Mouse (Mus musculus) layer of hippocampus, adult 11-12 months (tissue): ENCODE results near the gene Zfp831.
A peak's percentile ranks its signal among the peaks of the same experiment; 100 is the strongest.

Experiments used
- DNase-seq: peaks from one replicate; pipeline ENCODE4 v3.0.0; 2022; ENCODE audit warnings: low spot score

The Zfp831 gene

DNA sequence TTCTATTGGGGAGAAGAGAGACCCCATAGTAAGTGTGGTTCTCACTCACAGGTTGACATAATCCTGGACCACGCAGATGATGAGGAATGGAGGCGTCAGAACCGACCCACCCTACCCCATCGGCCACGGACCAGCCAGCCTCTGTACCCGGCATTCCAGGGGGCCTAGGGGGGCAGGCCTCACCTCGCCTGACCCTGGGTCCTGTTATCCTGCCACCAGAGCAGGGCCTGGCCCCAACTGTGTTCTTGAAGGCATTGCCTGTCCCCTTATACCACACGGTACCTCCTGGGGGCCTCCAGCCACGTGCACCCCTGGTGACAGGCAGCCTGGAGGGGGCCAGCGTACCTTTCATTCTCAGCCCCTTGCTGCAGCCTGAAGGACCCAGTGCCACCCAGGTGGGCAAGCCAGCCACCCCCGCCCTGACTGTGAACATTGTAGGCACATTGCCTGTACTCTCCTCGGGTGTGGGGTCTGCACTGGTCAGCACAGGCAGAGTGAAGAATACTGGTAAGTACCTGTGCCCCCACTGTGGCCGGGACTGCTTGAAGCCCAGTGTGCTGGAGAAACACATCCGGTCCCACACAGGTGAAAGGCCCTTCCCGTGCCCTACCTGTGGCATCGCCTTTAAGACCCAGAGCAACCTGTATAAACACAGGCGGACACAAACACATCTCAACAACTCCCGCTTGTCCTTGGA is at the start of gene Zfp831:
TSS of gene Zfp831 (plus strand) at position 87 of the 697 bp plus-strand sequence.
- no peak for DNase-seq

DNA sequence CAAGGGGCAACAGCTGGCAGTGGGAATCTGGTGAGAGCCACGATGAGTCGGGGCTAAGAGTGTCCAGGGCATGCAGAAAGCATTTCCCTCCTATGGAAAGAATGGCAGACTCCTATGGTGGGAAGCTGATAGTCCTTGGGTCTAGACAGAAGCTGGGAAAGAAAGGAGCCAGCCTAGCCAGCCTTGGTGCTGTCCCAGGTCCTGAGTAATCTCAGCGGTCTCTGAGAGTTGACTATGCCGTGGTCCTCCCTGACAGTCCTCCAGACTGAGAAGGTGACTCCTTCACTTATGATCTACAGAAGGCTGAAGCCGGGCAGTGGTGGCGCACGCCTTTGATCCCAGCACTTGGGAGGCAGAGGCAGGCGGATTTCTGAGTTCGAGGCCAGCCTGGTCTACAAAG is 48.4 kb upstream of the Zfp831 start:
- DNase-seq = no peak

DNA sequence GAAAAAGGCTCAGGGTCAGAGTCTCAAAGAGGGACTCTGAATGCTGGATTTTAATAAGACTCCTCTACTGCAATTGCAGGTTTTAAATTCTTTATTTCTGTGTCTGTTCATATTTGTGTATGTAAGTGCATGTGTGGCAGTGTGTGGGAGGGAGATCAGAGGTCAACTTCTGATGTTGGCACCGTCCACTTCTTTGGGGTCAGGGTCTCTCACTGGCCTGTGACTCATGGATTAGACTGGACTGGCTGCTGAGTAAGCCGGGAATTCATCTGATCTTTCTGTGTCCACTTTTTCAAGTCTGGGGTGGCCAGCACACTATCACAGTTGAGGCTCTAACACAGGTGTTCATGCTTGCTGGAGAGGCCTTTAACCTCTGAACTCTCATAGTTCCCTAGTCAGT is 47.7 kb upstream of the Zfp831 start:
- no peak for DNase-seq

DNA sequence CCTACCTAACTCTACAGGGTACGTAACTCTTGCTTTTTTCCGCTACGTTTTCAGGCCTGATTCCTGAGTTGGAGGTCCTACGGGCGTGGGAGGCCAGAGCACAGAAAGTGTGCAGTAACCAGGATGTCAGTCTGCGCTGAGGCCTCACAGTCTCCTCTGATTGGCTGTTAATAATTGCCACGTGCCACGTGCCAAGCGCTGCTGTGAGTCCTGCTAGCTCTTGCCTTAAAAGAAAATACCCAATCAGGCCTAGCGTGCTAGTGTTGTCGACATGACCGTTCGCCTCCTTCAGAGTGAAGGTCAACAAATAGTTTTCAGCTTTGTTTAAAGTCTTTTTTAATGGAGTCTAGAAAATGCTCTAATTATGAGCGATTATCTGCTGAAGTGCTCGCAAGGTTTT is 46.9 kb upstream of the Zfp831 start:
- DNase-seq = no peak

DNA sequence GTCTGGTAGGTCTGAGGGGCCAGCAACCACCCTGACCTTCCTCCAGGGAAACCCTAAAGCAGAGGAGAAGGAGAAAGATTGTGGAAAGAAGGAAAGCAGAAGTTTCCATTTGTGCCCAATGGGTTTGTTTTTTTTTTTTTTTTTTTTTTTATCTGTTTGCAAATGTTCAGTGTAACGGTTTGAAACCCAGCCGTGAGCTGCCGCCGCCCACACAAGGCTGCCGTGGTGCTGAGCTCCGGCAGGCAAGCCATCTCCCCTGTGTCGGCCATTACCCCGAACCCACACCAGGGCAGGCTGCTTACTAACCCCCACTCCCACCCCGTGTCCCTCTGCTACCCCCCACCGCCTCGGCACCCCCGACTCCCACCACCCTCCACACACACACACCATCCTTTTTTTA is 44.9 kb upstream of the Zfp831 start:
- peak; percentile 55 for DNase-seq

DNA sequence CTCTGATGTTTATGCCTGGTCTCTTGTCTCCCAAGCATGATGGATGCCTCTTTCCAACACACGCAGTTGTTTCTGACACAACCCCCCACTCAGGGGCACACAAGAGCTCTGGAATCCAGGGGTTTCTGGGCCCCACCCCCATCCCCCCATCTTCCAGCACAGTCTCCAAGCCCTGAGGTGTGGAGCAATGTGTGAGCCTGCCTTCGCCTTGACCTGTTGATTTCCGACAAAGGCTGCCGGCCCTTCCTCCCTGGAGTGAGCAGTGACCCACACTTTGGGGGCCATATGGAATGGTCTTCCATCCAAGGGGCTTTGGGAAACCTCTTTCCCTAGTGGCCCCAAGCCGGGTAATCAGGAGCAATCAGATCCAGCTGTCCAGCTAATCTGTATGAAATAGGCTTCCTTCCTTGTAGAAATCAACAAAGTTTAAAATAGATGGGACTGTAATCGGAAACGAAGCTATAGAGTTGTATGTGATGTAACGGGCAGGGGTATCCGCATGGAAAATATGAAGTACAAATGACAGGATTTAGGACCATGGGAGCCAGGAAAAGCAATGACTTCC is 44.2 kb upstream of the Zfp831 start:
- no peak for DNase-seq

DNA sequence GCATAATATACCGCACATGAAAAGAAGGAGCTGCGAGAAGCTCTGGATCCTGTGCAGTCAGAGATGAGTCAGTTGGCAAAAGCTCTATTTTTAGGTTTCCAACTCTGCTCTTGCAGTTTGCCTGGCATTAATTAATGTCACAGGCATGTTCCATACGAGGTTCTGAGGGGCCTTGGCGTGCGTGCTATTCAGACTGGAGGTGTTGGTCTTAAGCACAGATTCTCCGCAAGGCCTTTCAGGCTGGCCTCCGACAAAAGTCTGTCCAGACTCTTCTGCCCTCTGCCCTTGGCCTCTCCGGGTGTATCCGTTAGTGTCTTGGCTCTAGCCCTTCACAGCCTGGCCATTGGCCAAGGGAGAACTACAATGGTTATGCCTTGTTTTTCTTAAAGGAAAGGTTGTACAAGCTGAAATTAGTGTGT is 43.5 kb upstream of the Zfp831 start:
- DNase-seq = peak; percentile 47

DNA sequence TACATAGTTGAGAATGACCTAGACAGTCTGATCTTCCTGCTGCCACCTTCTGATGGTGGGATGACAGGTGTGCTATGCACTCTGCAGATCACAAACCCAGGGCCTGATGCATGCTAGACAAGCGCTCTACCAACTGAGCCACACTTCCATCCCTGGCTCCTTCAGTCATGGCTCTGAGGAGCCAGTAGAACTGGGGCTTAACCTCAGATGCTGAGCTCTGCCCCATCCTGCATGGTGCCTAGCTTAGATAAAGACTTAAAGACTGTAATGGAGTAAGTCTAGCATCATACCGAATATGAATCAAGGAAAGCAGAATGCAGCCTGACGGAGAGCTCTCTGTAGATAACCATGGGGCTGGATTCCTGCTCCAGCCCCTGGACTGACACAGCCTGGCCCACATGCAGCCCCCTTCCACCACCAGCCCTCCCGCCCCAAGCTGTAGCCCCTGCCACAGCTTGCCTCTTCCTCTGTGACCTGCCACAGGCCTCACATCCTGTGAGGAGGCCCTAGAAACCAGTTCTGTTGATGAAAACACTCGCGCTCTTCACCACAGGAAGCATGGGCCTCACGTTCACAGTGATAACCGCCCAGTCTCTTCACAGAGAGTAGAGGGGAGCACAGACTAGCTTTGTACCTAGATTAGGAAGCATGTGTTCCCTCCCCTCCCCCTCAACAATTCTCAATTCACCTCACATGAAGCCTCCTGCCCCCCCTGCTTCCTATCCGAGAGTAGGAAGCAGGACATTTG is 41.2 kb upstream of the Zfp831 start:
- no peak for DNase-seq

DNA sequence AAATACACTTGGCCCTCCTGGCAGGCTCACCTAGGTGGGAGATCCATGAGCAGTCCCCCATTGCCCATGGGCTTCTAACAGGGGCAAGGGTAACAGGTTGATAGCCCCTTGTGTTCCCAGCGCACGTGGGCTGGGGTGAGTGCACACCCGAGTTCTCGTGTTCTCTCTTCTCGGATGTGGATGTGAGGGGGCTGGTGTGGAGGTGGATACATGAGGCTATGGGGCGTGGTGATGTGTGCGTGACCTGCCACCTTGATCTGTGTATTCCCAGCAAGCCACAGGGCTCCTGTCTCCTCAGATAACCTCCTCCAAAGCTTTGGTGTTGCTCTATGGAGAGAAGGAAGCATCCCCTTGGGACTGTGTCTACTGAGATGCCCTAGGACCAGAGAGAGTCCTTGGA is 40.0 kb upstream of the Zfp831 start:
- DNase-seq = no peak

DNA sequence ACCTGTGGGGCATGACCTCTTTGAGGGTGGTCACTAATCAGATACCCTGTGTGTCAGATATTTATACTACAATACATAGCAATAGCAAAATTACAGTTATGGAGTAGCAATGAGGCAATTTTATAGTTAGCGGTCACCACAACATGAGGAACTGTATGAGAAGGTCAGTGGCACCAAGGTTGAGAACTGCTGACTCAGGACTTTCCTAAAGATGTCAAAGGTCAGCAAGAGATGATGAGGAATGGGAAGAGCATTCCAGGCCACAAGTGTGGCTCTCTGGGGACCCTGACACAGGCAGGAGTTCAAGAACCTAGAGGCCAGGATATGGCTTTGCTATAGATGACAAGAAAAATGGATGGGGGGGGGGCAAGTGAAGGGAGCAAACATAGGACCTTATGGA is 38.3 kb upstream of the Zfp831 start:
- no peak for DNase-seq

DNA sequence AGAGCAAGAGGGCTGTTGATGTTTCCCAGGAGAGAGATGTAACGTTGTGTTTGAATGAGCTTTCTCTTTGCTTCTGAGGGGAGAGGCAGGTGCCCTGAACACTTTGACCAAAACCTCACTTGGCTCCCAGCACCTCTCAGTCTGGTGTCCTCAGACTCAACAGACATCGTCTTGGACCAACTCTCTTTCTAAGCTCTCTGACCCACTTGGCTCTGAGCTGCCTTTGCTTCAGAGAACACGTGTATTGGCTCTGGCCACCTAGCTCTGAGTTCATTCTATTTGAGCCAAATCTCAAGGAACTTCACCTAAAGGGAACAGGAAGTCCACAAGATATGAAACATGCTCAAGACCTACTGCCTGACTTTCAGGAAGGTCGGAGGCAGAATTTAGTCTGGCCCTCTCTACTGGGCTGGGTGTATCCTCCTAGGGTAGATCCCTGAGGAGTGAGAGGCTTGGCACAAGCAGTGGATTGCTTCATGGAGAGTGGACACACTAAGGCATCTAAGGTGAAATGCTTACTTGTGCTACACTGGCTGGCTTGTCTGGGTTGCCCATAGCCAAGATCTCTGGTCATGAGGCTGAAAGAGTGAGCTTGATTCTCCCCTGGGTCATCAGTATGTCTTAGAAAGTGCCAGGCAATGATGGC is 37.8 kb upstream of the Zfp831 start:
- DNase-seq = no peak

DNA sequence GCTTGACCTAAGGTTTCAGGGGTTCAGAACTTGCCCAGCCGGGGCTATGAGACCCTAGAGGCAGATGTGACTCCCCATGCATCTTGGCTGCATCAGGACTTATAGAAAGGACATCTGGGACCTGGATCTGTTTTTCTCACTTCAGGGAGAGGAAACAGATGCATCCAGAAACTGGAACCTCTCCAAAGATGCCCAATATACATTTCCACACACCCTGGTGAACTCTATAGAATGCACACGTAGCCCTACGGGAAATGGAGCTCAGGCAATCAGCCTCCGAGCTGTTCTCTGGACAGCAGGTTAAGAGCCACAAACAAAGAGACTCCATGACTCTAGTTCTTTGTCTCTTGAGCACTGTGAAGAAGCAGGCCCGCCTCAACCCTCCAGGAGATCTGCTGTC is 37.0 kb upstream of the Zfp831 start:
- no peak for DNase-seq

DNA sequence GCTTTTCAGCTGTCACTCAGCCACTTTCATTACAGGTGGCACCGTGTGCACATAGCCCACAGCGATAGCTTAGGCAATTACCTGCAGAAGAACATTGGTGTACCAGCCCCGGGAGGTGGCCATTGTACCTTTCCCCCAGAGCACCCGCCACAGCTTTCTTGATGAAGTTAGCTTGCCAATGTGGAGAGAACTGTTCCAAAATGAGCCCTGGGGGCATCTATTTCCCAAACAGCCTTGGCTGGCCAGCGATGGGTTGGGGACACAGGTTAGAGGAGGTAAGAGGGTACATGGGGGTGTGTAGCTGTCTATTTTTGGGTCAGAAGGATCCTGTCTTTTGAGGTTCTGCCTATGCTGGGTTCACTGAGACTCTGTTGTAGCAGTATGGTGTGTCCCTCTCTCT is 33.4 kb upstream of the Zfp831 start:
- no peak for DNase-seq

DNA sequence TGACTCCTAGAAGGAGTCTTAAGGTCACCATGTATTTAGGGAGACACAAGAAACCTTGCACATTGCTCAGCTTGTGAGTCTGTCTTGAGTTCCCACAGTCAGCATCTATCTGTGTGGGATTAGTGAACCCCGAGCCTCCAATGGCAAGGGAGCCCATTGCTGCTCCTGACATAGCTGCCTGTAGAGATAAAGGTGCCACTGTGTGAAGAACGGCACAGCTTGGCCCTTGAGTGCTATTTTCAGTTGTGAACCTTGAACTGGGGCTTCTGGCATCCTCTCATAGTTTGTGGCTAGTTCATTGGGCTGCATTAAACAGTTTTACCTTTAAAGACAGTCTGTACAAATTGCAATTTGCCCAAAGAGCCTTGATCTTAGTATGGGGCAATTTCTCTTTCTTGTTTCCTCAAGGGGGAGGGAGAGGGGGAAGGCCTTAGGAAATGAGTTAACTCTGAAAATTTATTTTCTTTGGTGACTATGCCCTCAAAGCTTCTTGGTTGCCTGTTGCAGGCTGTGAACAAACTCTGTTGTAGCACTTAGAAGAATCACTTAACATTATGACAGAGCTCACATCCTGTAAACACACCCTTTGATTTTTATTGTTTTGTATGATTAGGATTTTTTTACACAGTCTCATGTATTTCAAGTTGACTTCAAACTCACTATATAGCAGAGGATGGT is 30.8 kb upstream of the Zfp831 start:
- DNase-seq = no peak

DNA sequence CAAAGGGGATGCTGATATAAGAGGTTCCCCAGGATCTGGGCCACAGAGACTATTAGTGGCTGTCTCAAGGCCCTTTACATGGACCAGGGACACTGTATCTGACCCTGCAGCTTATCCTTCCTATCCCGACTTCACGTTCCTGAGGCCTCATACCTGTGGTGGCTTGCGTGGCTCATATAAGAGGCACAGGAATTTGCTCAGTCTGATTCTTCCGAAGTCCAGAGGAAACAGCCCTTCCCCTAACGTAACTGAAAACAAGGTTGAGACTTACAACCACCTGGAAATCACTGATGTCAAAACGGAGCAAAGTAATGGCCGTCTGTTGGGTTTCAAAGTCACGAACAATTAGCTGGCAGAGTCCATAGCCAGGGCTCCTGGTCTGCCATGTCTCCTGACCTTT is 30.1 kb upstream of the Zfp831 start:
- DNase-seq = no peak

DNA sequence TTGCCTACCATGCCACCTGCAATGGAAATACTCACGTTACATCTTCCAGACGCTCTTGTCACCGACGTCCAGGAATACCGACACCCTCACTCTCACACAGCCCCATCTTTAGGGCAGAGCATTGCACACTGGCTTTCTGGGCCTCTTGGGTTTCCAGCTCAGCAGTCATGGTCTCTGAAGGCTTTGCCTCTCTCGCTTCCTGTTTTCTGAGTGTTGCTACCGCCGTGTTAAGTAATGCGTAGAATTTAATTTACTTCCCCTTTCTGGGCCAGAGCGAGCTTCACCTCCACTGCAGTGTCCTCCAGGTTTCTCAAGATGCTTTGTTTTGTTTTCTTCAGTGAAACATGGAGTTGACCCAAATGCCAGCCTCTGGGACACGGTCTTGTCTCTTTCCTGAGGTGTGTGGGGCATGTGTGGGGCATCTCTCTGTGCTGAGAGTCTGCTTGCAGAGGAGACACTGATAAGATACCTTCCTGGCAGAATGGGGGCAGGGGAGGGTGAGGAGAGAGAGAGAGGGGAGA is 29.4 kb upstream of the Zfp831 start:
- DNase-seq = no peak

DNA sequence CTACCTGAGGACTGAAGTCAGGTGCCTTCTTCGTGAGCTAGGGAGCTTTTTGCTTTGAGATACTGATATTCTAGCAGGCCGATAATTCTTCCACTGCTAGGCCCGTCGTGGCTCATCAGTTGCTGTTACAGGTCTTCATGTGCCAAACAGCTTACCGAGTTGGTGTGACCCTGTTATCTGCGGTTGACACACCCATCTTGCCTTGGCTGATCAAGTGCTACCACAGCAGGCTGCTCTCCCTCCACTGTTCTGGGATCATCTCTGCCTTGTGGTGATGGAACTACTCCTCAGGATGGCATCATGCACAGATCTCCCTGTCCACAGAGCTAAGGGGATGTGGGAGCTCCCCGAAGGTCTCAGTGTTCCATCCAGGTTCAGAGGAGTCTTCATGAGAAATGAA is 21.5 kb upstream of the Zfp831 start:
- DNase-seq = no peak

DNA sequence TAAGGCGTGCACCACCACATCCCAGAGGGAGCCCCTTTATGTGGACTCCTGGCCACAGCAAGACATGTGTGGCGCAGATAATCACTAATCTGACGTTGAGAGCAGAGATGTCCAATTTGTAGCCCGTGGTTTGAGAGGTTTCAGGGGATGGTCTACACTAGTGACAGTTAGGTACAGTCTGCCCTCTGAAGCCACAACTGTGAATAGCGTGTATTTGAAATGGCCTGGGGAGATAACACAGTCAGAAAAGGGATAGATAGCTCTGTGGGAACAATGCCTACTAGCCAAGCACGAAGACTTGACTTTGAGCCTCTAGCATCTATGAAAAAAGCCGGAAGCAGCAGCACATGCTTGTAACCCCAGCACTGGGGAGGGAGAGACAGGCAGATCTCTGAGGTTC is 18.9 kb upstream of the Zfp831 start:
- DNase-seq = no peak

DNA sequence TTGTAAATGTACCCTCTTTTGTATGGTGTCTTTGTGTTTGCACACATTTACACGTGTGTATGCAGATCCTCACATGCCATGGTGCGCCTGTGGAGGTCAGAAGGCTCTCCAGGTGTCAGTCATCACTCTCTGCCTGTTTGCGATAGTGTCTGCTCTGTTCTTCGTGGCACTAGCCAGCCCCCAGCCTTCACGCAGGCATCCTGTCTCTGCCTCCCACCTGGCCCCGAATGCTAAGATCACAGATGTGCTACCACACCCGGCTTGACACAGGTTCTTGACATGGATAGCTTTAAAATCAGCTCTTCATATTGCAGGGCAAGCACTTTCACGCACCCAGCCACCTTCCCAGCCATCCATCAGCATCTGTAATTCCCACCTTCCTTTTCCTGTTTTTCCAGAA is 16.3 kb upstream of the Zfp831 start:
- DNase-seq = no peak

DNA sequence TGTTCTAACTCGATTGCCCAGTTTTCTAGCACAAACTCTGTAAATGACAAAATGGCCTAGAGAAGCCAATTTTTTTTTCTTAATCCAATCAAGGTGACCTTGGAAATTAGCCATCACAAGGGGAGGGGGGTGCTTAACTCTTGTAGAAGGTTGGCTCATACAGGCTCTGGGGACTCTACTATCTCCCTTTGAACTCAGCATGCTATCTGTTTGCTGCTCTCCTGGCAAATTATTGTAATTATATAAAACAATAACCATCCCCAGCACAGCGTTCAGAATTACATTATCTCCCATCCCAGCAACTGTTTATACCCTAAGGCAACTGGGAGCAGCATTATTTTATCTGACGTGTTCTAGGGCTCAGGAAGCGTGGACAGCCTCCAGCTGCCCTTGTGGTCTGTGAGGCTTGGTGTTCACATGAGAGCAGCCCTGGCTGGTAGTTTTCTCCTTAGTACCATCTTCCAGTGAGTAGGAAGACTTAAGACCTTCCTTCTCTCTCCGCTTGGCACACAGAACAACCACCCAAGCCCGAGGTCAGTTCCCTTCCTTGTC is 14.0 kb upstream of the Zfp831 start:
- DNase-seq = no peak

DNA sequence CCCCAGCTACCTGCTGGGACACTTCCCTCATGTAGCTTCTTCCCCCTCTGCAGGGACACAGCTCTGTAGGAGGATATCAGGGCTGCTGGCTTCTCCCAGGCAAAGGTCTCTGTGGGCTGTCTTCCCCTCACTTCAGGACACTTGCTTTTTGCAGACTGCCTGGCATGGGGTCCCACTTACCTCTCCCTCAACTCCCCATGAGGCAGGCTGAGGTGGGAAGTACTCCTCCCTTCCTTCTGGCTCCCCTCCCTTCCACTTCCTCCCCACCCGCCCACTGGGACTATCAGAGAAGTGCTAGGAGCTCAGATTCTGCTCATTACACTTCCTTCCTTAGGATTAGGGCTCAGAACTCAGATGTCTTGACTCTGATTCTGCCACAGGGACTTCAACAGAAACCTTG is 6.6 kb upstream of the Zfp831 start:
- no peak for DNase-seq

DNA sequence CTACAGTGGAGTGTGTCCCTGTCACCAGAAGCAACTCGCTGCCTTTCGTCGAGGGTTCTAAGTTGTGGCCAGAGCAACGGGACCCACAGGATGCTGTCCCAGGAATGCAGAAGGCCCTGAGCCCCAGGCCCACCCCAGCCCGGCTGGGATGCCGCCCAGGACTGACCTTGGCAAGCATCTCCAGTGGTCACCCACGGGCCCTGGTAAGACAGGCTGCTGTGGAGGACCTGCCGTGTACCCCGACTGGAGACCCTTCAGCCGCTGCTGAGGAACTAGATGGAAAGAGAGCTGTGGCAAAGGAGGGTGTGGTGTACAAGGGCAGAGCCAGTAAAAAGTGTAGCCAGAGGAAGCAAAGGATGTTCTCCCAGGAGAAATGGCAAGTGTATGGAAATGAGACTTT is 1.6 kb downstream of the Zfp831 start:
- DNase-seq = no peak
